Mouse (Mus musculus) ovary, postnatal 10 days (tissue): ENCODE data around the gene Katna1.

Experiments
- DNase-seq: peaks from one replicate; pipeline ENCODE4 v3.0.0; 2022; ENCODE audit warnings: low spot score

Gene Katna1

GRCm38 (mm10) chr10:7779751-7780237 lies 54.0 kb downstream of the Katna1 start:
- DNase-seq: no peak

- DNase-seq: peak; percentile 67
Measured at GRCm38 (mm10) chr10:7780238-7781176, 54.7 kb downstream of the Katna1 start.

GRCm38 (mm10) chr10:7781214-7781613 lies 55.4 kb downstream of the Katna1 start:
- no peak for DNase-seq

GRCm38 (mm10) chr10:7787319-7787718 lies 61.5 kb downstream of the Katna1 start:
- DNase-seq: no peak

- DNase-seq: no peak
Measured at GRCm38 (mm10) chr10:7792254-7792750, 66.5 kb downstream of the Katna1 start.

GRCm38 (mm10) chr10:7792751-7793385 lies 67.1 kb downstream of the Katna1 start, which contains the start of the genes Ginm1 and Ppil4:
Gene Ginm1 (minus strand): TSS chr10:7792824.
Gene Ppil4 (plus strand): TSS chr10:7792891.
- DNase-seq: peak; percentile 72

GRCm38 (mm10) chr10:7801258-7801657 lies 75.5 kb downstream of the Katna1 start:
- no peak for DNase-seq

- no peak for DNase-seq
Measured at GRCm38 (mm10) chr10:7802519-7803140, 76.8 kb downstream of the Katna1 start.

- DNase-seq: no peak
Measured at GRCm38 (mm10) chr10:7809937-7810336, 84.1 kb downstream of the Katna1 start.
